Mouse (Mus musculus) B cell, adult (primary cell): ENCODE data around the gene Nudt12. TPM values are rescaled to one million over a fixed set of nuclear protein-coding genes. Genes with fewer than 3 reads are reported as not detected.

ENCODE experiments used
- total RNA-seq: library from RNA; stranded (reverse); gene quantifications from 4 replicates; pipeline ENCODE4 v1.2.4, GENCODE M21; 2023; ENCODE audit not compliant: inconsistent age

Nudt12 gene
- 1.9 to 2.6 TPM (median 2.0 TPM) in 4 replicates for total RNA-seq

GRCm38 (mm10) chr17:59013091-59013459 lies at the start of gene Nudt12:
TSS of gene Nudt12 (minus strand) at chr17:59013372.

GRCm38 (mm10) chr17:58991275-58991674 lies 21.9 kb downstream of the Nudt12 start, which contains the start of gene Pdzph1:
TSS of gene Pdzph1 (minus strand) at chr17:58991375.

Other genes with a start within 250 kb of the Nudt12 start
- not detected in 4 replicates for gene Pdzph1, start 22.0 kb downstream of the Nudt12 start, total RNA-seq